Mouse (Mus musculus) kidney, adult 2 months (tissue): Measurements from ENCODE around the gene Dnajc13.

ENCODE experiments used
- CTCF ChIP-seq: fragments of 200-500 bp; conservative IDR thresholded peaks from 2 replicates; pipeline ENCODE4 v1.5.1; 2011; ENCODE audit warnings: low read depth, mild to moderate bottlenecking, control low read depth, low read length, moderate library complexity, mixed read lengths; ENCODE audit not compliant: insufficient read depth, insufficient read length
- POLR2A ChIP-seq: fragments of 200-500 bp; IDR thresholded peaks from one replicate; pipeline ENCODE4 v1.6.1; 2011; ENCODE audit warnings: low read depth, low read length, control low read depth

GRCm38 (mm10) chr9:104239076-104239475, 23.7 kb downstream of the Dnajc13 start:
- no peak for TF ChIP-seq POLR2A
- no peak for TF ChIP-seq CTCF
